Mouse (Mus musculus) monocyte, adult 2 months (primary cell): ENCODE measurements around the gene Tmem135.

Source experiments
- DNase-seq, 2 experiments: peaks; one replicate each; pipeline ENCODE4 v3.0.0; 2022; ENCODE audit warnings: low spot score in 2 of 2, low read depth in 1 of 2

Gene Tmem135

DNA sequence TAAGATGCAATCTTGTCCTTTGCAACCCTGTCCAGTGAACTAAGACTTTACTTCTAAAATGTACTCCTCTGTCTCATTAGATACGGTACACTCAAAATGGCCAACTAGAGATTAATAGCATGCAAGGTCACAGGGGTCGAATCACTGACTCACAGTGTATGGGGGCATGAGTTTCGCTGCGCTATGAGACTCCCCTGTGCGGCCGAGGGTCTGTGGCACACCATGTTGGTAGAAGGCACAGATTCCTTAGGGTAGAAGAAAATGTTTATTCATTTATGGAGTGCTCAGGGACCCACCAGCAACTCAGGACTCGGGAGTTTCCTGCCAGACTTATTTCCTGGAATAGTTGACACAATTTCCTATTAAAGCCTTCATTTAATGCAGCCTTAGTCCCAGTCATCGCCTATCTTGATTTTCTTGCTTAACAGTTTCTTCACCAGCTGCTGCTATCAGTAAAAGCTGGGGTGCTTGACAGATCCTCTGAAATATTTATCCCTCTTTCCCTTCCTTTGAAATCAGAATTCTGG lies 14.2 kb upstream of the Tmem135 start:
- no peak for DNase-seq

DNA sequence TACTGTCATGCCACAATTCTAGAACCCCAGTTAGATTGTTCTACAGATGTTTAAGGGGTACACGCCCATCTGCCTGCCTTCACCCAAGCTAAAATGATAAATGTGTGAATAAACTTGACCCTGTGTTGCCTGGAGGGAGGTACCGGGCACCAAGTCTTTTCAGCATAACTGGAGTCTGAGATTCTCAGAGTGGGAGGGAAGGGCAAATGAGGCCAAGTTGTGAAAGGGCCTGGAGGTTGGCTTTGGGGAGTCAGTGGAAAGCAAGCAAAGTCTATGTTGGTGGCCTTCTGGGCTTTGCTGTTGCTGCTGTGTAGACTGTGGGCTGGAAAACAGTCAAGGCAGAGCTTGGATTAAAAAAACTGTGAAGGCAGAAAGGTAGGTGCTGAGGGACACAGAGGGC lies 13.7 kb upstream of the Tmem135 start:
- DNase-seq = no peak

DNA sequence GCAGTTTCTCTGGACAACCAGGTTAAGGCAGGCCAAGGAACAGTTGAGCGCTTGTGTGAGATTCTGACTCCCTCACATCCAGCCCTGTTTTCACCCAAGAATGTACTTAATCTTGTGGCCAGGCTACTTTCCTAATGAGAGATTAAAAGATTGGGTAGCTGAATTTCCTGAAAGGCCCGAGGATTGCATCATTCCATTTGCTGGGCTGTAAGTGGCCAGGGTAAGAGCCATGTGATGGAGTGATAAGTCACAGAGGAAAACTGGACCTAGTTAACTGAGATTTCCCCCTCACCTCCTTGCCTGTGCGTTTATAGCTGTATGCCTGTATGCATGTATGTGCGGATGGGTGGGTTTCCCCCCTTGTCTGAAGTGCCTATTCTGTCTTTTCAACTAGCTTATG lies 12.0 kb upstream of the Tmem135 start:
- DNase-seq = no peak

DNA sequence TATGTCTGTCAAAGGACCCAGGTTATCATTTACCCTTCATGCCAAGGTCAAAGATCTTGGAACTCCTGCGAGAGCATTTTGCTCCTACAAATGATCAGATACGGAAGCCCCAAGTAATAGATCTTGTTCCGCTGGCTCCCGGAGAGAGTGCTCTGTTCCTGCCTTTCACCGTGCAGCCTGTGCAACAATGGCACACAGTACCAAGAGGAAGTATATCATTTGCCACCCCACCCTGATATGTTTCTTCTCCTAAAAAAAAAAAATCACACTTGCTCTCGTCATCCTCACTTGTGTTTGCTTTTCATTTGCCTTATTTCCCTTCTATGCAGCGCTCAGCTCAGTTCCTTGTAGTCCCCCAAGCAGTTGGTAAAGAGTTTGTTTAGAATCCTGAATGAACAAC lies 8.1 kb upstream of the Tmem135 start:
- DNase-seq = no peak

DNA sequence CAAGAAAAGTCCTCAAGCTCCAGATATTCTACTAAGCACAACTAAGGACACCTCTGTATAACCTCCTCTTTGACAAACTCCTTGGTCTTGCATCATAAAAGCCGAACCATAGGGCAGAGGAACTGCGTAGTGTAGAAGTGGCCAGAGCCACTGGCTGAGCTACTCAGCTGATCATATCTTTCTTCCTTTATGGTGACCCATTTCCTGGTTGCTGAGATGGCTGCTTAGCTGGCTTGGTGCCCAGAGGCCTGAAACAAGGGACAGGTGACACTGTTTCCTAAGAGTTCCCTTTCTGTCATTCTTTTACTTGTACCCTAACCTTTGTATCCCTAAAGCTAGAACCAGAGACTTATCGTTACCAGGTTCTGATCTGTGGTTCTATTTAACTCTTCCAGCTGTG lies 7.3 kb upstream of the Tmem135 start:
- no peak for DNase-seq

DNA sequence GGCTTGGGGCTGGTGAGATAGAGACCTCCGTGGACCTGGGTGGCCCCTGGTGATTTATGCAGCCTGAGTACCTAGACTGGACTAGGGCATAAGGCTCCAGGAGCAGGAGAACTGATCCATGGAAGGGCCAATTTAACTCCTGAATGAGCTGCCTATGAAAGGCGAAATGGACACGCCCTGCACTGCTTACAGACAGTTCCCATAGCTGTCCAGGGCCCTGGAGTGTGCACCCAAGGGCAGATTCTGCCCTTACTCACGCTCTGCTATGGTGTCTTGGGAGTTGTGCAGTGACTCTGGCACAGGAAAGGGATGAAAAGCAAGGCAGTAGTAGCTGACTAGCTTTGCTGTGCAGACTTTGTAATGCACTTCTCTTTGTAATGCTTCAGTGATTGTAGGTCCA lies 6.3 kb upstream of the Tmem135 start:
- no peak for DNase-seq

DNA sequence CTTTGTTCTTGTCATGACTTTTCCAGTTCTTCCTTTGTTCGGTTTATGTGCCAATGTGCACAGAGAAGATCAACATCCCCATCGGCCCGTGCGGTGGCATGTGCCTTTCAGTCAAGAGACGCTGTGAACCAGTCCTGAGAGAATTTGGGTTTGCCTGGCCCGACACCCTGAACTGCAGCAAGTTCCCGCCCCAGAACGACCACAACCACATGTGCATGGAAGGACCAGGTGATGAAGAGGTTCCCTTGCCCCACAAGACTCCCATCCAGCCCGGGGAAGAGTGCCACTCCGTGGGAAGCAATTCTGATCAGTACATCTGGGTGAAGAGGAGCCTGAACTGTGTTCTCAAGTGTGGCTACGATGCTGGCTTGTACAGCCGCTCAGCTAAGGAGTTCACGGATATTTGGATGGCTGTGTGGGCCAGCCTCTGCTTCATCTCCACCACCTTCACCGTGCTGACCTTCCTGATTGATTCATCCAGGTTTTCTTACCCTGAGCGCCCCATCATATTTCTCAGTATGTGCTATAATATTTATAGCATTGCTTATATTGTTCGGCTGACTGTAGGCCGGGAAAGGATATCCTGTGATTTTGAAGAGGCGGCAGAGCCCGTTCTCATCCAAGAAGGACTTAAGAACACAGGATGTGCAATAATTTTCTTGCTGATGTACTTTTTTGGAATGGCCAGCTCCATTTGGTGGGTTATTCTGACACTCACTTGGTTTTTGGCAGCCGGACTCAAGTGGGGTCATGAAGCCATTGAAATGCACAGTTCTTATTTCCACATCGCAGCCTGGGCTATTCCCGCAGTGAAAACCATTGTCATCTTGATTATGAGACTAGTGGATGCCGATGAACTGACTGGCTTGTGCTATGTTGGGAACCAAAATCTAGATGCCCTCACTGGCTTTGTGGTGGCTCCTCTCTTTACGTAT lies 3.3 kb upstream of the Tmem135 start:
- no peak for DNase-seq

DNA sequence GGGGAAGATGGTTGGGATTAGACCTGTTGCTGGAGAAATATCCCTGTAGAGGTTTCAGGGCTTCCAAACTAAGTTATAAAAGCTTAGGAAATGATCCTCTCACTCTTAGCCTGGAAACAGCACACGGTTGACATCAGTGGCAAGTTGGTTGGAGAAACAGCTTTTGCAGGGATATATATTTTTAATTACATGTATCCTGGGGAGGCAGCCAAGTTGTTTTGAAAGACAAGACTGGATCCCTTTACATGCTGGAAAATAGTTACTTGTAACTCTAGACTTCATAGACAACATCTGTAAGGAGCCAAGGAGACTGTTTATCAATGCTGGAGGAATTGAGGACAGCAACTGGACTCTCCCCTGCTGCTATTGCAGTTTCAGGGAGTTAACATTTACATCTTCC lies 2.0 kb upstream of the Tmem135 start:
- no peak for DNase-seq

DNA sequence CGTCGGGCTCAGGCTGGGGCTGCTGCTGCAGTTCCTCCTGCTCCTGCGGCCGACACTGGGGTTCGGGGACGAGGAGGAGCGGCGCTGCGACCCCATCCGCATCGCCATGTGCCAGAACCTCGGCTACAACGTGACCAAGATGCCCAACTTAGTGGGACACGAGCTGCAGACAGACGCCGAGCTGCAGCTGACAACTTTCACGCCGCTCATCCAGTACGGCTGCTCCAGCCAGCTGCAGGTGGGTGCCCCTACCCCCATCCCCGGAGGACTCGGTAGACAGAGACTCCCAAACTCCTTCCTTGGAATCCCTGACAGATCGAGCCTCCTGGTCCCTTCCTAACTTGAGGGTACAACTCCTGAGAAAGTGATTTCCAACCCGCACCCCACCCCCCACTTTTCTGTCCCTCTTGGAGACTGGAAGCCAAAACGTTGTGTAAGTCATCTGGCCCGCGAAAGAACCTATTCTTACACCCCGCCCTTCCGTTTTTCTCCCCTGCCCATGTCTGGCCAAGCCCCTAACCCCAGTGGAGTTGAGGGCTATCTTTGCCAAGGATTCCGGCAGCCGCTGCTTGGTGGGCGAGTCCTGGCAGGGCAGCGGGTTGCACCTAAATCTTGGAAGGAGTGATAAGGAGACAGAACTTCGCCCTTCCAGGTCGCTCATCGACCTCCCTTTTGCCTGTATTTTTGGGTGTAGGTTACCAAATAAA lies 865 bp upstream of the Tmem135 start:
- no peak for DNase-seq

DNA sequence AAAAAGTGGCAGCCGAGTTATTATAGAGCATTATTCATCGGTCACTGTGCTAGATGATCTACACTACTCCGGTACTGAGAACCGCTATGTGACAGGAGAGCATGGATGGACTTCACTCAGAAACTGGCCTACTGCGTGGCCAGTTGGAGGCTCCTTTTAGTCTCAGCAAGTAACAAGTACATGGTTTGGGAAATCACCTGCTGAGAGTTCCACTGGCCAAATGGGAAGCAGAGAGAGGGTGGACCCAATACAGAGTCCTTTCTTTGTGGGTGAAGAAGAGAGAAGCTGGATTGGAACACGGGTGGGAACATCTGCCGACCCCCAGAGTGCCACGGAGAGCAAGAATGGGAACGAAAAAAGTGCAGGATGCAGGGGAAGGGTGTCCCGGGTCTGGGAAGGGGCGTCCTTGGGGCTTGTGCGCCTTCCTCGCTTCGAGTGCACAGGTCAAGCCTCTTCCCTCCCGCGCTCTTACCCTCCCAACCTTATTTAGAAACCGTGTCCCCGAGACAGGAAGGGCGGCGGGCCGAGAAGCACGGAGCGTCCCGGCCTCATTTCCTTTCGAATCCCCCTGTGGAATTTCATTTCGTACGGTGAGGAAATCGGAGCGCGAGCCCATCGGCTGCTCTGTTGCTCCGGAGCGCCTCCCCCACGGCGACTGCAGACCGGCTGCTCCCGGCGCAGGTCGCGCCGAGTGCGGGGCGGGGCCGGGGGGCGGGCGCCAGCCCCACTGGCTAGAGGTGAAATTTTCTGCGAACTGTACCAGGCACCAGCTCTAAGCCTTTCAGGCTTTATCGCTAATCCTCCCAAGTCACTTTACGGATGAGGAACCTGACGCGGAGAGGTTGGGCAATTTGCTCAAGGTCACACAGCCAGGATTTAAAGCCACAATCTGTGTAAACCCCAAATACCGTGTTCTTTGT lies 709 bp downstream of the Tmem135 start:
- DNase-seq = peak in 1 of 2 experiments; percentile 26

DNA sequence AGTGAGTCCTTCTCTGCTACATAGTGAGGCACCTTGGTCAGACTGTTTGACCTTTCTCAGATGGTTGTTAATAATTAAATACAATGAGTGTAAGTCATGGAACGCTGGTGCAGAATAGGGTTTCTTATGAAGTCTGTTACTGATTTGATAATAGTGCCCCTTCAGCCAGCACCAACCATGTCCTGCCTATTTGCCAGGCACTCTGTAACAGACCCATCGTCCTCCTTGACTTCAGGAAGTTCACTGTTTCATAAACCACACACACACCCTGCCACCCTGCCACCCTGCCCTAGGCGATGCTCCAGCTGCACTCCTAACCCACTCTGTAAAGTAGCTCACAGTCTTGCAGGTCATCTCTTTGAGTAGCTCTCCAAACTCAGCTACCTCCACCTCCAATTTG lies 2.1 kb downstream of the Tmem135 start:
- DNase-seq = no peak

DNA sequence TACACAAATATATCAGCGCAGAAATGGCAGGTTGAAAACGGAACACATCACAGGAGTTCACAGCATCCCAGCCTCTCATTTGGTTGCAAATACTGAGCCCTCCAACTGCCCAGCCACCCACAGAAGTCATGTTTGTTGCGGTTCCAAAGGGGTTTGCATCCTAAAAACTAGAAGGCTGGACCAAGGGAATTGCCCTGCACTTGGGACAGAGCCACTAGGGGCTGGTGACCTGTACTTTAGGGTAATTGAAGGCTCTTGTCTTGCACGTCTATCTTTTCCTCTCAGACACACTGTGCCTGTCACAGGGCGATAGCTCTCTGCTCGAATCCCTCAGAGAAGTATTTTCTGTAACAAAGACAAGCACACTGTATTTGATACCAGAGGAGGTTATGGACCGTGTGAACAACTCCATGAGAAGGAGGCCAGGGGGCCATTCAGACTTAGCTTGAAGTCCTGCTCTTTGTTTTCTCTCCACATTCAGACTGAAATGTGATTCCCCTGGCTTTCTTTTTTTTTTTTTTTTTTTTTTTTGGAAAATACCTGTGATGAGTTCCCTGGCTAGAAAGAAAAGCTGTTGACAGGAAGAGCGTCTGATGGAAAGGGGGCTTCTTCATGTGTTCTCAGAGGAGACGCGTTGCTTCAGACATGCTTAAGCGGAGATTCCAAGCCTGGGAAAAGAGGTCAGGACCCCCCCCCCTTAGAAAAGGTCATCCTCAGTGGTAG lies 2.7 kb downstream of the Tmem135 start:
- no peak for DNase-seq

DNA sequence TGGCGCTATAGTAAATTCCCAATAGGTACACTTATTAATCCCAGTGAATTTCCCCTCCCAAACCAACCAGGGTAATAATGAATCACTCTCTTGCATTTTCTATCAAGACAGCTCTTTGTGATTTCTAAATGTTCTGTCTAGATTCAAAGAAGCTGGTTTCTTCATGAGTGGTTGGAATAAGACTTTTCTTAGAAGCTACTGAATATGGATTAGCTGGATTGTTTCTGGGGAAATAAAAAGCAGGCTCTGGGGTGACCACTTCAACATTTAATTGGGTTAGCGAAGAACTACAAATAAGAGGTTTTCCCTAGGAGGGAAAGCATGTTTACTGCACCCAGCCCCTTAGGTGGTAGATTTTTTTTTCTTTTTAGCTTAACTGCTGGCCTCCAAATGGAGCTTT lies 3.3 kb downstream of the Tmem135 start:
- no peak for DNase-seq

DNA sequence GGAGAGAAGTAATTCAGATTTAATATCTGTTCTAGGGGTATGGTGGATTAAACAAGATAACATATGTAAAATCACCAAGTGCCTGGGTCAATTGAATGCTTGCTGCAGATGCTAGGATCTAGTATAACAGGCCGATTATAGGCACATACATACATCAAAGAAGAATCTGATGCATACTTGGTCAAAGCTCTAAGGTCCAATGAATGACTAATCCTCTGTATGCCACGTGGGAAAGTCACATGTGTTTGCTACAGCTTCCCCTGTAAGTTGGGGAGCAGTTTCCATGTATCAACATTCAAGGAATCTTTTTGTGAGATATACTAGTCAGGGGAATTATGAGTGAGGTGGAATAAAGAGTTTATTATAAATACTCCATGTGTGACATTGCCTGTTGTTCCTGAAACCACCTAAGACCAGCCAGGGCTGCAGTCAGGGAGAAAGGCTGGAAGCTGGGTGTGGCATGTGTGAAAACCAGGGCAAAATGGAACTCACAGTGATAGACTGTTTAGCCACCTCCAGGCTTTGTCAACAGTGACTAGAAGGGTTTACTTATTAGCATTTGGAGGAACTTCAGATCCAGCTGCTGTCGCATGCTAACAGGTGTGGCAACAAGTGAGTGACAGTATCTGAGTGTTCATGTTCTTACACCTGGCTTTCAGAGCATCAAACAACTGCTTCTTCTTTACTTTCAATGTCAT lies 6.0 kb downstream of the Tmem135 start:
- no peak for DNase-seq

DNA sequence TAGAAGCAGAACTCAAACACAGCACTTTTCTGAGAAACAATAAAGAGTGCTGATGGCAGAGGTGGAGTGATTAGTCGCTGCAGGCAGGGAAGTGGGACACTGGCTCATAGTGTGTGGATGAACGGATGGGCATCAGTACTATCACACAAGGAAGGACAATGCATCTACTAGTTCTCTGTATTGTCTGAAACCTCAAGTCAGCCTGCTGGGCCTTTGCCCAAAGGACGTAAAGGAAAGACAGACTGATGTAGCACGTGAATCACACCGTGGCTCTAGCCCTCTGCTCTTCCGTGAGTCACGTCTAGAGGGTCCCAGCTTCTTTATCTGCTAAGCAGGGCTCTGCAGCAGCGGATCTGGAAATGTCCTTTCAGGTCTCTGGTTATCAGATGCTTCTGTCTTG lies 7.6 kb downstream of the Tmem135 start:
- DNase-seq = no peak

DNA sequence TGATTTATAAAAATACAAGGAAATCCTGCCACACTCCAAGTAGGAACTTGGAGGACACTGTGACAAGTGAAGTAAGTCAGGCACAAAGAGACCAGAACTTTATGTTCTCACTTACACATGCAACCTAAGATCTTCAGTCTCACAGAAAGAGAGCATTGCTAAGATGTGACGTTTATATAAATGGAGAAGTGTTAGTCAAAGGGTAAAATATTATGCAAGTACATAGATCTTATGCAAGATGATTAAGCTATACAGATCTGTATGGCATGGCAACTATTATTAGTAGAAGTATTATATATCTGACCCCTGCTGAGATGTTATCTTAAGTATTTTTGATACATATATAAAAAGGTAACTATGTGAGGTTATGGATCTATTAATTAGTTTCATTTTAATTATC lies 8.6 kb downstream of the Tmem135 start:
- no peak for DNase-seq

DNA sequence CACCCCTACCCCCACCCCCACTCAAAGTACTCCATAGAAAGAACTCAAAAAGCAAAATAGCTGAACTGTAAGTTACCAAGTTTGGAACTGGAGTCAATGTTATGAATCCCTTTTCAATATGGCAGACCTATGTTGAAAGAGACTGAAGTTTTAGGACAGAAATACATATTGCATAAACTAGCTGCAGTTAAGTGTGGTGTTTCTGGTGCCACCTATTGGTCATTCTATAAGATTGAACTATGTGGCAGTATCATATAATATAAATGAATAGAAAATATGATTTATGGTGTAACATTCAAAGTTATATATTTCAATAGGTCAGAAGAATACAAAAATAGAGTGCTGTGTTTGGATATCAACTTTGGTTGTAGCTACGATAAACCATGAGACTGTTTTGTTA lies 11.2 kb downstream of the Tmem135 start:
- DNase-seq = no peak

DNA sequence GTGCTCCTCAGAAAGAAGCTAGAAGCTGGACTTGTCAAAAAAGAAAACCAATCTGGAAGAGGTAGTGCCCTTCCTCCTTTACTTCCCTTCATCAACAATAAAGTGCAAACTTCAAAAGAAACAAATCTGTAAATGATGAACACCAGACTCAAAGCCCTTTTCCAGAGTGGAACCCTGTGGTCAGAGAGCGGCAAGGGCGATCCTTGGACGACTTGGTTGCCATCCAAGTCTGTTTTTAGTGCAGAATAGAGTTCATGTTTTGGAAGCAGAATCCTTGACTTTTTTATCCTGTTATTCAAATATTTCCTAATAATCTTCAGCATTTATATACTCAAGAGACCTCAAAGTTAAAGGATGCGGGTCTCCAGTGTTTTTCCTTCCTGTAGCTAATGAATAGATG lies 11.6 kb downstream of the Tmem135 start:
- no peak for DNase-seq

DNA sequence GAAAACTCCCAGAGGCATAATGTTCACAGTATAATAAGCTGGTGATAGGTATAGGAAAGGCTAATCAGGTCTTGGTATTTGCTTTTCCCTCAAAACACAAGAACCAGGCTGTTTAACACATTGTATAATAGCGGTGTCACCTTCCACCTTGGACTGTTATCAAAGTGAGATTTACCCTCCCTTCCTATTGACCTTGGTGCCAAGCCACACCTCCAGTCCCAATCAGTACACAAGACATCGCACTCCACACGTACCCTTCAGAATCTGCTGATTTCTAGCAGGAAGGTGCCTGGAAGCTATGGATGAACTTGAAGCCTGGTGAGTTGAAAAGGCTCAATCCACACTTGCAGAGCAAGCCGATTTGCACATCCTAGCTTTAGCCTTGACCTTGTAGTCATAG lies 12.2 kb downstream of the Tmem135 start:
- no peak for DNase-seq

DNA sequence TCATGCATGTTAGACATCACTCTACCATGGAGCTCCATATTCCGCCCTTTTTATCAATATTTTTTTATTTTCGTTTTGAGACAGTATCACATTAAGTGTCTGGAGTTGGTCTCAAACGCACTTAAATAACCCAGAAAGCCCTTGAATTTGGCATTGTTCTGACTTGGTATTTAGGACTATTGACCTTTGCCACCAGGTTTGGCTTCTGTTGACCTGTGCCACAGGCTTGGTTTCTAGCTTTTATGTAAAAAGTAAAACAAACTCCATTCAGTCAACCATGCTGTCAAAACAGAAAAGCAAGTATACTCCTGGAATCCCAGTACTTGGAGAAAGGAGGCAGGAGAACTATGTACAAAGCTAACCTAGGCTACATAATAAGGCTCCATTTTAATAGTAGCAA lies 12.7 kb downstream of the Tmem135 start:
- no peak for DNase-seq
